Mouse (Mus musculus): ENCODE measurements around the gene Art2b. TPM values are rescaled to one million over a fixed set of nuclear protein-coding genes. Genes with fewer than 3 reads are reported as not detected.
"Not testable (repeated sequence)": the region's sequence is repeated elsewhere in the genome, so short reads cannot be mapped to it uniquely, and the experiment has no call there.

The Art2b gene
- polyA plus RNA-seq (2015; fragmentation: Nextera tagmentation; extraction: Ambion mirVana), result not detected in 2 replicates

DNA sequence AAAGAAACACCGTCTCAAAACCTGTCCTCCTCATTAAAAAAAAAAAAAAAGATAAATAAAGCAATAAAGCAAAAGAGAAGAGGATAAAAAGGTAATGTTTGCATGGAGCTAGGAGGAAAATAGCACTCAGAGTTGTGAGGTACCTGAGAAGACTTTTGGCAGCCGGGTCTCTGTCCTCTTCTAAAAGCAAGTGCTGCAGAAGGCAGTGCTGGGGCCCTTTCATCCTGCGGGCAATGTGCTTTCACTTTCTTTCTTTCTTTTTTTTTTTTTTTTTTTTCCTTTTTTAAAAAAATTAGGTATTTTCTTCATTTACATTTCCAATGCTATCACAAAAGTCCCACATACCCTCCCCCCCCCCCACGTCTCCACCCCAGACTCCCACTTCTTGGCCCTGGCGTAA lies at the start of gene Art2b:
Gene Art2b (minus strand): TSS at position 193 of the 400 bp plus-strand sequence.
- Histone ChIP-seq H3K36me3 (no peaks in the 10 kb centered on the region), H3K27ac (no peak within 1 kb of the TSS), H3K27me3 (no peaks in the 10 kb centered on the region), H3K9me3 (no peaks in the 10 kb centered on the region), H3K9ac (replicated peaks) (no peak within 1 kb of the TSS), H3K4me1 (replicated peaks) (no peaks in the 10 kb centered on the region), H3K4me3 (replicated peaks) (no peak within 1 kb of the TSS), H3K4me2 (replicated peaks) (no peak within 1 kb of the TSS)
- ATAC-seq, result no peak
- 91% methylated on average over 5 of the region's 5 CpGs for WGBS

DNA sequence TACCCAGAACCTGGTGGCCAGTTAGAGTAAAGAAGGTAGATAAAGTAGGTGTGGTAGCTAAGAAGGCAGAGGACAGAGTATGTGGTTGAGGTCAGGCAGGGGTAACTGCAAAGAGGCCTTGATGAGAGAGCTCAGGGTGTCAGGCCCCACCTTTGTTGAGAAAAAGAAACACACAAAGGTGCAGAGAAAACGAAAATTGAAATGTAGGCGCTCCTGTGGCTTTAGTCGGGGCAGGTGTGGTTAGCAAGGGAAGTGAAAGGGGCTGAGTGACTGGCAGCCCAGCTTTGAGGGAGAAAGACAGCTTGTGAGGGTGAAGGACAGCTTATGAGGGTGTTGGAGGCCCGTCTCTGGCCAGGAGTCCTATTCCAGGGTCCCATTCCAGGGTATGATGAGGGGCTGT lies 49.1 kb upstream of the Art2b start:
- H3K9me3 ChIP-seq, result no peaks in the 10 kb centered on the region
- no peaks in the 10 kb centered on the region for H3K4me1 ChIP-seq (replicated peaks)
- H3K36me3 ChIP-seq, result no peaks in the 10 kb centered on the region
- no peak overlapping the region for H3K9ac ChIP-seq (replicated peaks)
- no peak for ATAC-seq
- 85% methylated on average over 4 of the region's 4 CpGs for WGBS
- H3K4me3 ChIP-seq (replicated peaks), result no peak overlapping the region
- H3K4me2 ChIP-seq (replicated peaks), result no peak overlapping the region
- H3K27me3 ChIP-seq, result no peaks in the 10 kb centered on the region
- H3K27ac ChIP-seq, result no peak overlapping the region

DNA sequence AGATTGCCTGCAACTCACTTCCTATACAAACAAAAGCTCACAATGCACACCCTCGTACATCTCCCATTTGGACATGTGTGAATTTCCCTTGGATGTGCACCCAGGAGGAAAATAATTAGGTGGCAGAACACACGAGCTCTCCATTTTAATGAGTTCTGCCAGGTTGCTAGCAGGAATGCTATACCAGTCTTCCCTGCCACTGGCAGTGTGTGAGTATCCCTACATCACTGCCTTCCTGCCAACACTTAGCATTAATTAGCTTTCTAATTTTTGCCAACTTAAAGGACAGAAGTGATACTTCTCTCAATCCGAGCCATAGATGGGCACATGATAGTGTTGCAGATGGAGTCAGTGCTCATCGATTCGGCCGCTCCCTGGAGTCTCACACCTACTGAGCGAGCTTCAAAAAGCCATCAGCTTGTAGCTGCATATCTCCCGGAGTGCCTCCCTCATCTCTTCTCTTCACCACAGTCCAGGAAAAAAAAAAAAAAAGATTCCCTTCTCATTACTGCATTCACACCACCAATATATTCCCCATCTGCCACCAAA lies 48.3 kb upstream of the Art2b start:
- 81% methylated on average over 8 of the region's 8 CpGs for WGBS

DNA sequence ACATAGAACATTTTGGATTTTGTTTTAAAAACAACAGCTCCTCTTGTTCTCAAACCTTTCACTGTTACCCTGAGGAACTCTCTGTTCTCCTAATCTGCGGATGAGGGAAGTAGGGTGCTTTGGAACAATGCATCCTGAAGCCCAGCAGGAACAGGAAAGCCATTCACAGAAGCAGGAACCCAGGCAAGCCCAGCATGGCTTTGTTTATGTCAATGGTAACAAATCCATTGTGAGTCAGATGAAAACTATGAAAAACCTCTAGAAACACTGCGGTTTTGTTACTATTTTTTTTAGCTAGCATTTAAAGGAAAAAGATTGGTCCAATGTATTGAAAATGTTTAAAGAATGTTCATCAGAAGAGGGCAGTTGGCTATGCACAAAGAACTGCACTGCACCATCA lies 43.1 kb upstream of the Art2b start:
- Histone ChIP-seq H3K27ac (no peak overlapping the region), H3K4me2 (replicated peaks) (no peak overlapping the region), H3K9me3 (no peaks in the 10 kb centered on the region), H3K4me1 (replicated peaks) (no peaks in the 10 kb centered on the region), H3K4me3 (replicated peaks) (no peak overlapping the region), H3K36me3 (no peaks in the 10 kb centered on the region), H3K27me3 (no peaks in the 10 kb centered on the region), H3K9ac (replicated peaks) (no peak overlapping the region)
- no peak for ATAC-seq
- WGBS, result 50% methylated on average over 2 of the region's 2 CpGs

More for the DNA sequence above, 48.3 kb upstream of the Art2b start:
- Histone ChIP-seq H3K9me3 (no peaks in the 10 kb centered on the region), H3K27ac (no peak overlapping the region), H3K4me3 (replicated peaks) (no peak overlapping the region), H3K27me3 (no peaks in the 10 kb centered on the region), H3K9ac (replicated peaks) (no peak overlapping the region), H3K4me1 (replicated peaks) (no peaks in the 10 kb centered on the region), H3K4me2 (replicated peaks) (no peak overlapping the region), H3K36me3 (no peaks in the 10 kb centered on the region)
- no peak for ATAC-seq

DNA sequence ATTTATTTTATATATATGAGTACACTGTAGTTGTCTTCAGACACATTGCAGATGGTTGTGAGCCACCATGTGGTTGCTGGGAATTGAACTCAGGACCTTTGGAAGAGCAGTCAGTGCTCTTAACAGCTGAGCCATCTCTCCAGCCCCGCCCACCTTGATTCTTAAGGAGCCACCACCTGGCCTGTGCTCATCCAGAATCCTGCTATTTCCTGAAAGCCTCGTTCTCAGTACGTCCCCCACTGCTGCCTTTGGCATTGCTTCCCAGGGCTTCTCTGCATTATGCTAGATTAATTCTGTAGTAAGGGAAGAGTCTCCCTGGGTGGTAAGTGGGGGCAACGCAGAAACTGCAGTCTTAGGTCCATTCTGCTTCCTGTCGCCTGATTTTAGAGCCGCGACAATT lies 41.8 kb upstream of the Art2b start:
- WGBS, result 63% methylated on average over 7 of the region's 7 CpGs

DNA sequence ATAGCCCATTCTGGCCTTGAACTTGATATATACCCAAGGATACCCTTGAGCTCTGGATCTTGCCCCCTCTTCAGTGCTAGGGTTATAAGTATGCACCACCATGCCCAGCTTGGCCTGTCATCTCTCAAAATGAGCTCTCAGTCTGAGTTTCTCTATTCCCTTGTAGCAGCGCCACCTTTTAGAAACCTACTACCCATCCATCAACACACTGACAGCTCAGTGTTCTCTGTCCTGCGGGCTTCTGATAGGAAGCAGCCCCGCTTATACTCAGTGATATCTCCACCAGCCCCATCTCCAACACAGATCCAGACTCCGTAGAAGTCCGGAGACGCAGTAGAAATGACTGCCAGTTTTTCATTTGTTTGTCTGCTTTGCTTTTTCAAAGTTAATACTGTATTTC lies 38.9 kb upstream of the Art2b start:
- H3K9ac ChIP-seq (replicated peaks), result no peak overlapping the region
- H3K4me2 ChIP-seq (replicated peaks), result no peak overlapping the region
- H3K36me3 ChIP-seq, result no peaks in the 10 kb centered on the region
- H3K27ac ChIP-seq, result no peak overlapping the region
- H3K27me3 ChIP-seq, result no peaks in the 10 kb centered on the region
- H3K4me1 ChIP-seq (replicated peaks), result peaks cover 5% of the 10 kb centered on the region
- no peaks in the 10 kb centered on the region for H3K9me3 ChIP-seq
- H3K4me3 ChIP-seq (replicated peaks), result no peak overlapping the region
- WGBS, result 90% methylated on average over 6 of the region's 6 CpGs
- ATAC-seq, result no peak

More for the DNA sequence above, 41.8 kb upstream of the Art2b start:
- not testable (repeated sequence) for H3K4me2 ChIP-seq (replicated peaks); H3K4me3 ChIP-seq (replicated peaks); H3K9me3 ChIP-seq; H3K9ac ChIP-seq (replicated peaks); H3K4me1 ChIP-seq (replicated peaks); H3K27me3 ChIP-seq; H3K36me3 ChIP-seq; ATAC-seq; H3K27ac ChIP-seq

DNA sequence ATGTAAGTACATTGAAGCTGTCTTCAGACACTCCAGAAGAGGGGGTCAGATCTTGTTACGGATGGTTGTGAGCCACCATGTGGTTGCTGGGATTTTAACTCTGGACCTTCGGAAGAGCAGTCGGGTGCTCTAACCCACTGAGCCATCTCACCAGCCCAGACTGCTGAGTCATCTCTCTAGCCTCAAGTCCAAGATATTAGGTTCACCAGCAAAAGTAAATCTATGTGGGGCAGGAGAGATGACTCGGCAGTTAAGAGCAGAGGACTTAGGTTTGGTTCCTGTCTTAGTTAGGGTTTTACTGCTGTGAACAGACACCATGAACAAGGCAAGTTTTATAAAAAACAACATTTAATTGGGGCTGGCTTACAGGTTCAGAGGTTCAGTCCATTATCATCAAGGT lies 36.5 kb upstream of the Art2b start:
- H3K4me1 ChIP-seq (replicated peaks); H3K27ac ChIP-seq; H3K4me2 ChIP-seq (replicated peaks); H3K9me3 ChIP-seq; H3K27me3 ChIP-seq; H3K36me3 ChIP-seq; H3K4me3 ChIP-seq (replicated peaks); ATAC-seq; H3K9ac ChIP-seq (replicated peaks): not testable (repeated sequence)
- 91% methylated on average over 4 of the region's 4 CpGs for WGBS

DNA sequence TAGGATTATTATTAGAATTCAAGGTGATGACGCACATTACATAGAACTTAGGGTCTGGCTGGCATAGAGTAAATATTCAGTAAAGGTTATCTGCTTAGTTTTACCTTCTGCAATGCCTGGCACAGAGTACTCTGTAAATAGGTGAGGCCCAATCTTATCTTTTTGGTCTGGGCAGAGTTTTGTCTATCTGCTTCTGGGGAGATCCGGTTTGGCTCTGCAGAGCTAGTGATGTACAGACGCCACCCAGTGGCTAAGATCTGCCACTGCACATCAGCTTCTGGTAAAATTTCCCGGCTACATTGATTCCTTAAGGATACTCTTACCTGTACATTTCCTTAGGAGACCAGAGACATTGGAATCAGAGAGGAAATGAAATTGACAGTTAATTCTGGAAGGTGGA lies 35.0 kb upstream of the Art2b start:
- no peak for ATAC-seq
- no peak overlapping the region for H3K9ac ChIP-seq (replicated peaks)
- no peak overlapping the region for H3K27ac ChIP-seq
- no peaks in the 10 kb centered on the region for H3K27me3 ChIP-seq
- H3K36me3 ChIP-seq, result no peaks in the 10 kb centered on the region
- WGBS, result 28% methylated on average over 4 of the region's 4 CpGs
- no peaks in the 10 kb centered on the region for H3K9me3 ChIP-seq
- H3K4me1 ChIP-seq (replicated peaks), result peaks cover 5% of the 10 kb centered on the region
- no peak overlapping the region for H3K4me2 ChIP-seq (replicated peaks)
- no peak overlapping the region for H3K4me3 ChIP-seq (replicated peaks)

DNA sequence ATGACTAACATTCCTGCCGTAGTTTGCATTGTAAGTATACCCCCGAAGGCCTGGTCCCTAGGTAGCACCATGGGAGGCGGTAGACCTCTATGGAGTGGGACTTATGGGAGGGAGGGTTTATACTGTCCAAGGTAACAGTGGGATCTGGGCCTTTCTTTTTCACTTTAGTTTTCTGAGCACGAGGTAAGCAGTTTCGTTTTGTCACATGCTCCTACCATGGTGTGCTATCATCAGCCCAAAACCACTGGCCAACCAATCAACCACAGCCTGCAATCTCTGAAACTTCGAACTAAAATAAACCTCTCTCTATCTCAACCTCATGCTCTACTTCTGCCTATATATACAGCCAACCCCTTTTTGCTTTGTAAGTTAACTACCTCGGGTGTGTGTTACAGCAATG lies 32.9 kb upstream of the Art2b start:
- no peaks in the 10 kb centered on the region for H3K36me3 ChIP-seq
- peaks cover 5% of the 10 kb centered on the region for H3K4me1 ChIP-seq (replicated peaks)
- no peaks in the 10 kb centered on the region for H3K9me3 ChIP-seq
- H3K27ac ChIP-seq, result no peak overlapping the region
- H3K9ac ChIP-seq (replicated peaks), result no peak overlapping the region
- H3K27me3 ChIP-seq, result no peaks in the 10 kb centered on the region
- no peak overlapping the region for H3K4me2 ChIP-seq (replicated peaks)
- H3K4me3 ChIP-seq (replicated peaks), result no peak overlapping the region
- no peak for ATAC-seq
- WGBS, result 90% methylated on average over 7 of the region's 7 CpGs

DNA sequence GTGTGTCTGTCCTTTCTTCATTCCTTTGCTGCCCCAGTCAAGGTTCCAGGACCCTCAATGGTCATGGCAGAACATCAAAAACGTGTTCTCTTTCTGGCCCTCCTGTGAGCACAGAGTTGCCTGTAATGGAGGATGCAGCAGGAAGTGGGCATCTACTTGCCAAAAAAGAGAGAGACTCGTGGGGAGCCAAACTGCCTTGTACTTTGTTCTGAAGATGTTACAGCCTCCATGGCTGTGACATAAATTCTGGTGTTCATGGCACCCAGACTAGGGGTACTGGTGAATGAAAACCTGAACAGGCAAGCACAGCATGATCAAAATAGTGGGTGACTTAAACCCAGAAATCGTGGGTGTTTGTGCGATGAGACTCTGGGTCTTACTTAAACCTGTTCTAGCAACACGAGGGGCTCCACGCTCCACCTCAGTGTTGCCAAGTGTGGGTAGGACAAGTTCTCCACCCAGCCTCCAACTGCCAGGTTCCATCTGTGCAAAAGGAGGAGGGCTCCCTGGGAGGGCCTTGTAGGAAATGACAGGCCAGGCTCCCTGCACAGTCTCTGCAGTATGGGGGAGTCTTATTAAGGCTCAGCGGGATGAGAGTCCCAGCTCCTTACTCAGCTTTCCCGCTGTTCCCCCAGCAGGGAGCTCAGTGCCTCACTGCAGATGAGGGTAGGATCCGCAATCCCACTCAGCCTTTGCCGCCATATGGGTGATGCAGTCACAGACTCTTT lies 32.2 kb upstream of the Art2b start:
- no peaks in the 10 kb centered on the region for H3K9me3 ChIP-seq
- no peak overlapping the region for H3K4me2 ChIP-seq (replicated peaks)
- H3K4me1 ChIP-seq (replicated peaks), result no peaks in the 10 kb centered on the region
- WGBS, result 69% methylated on average over 10 of the region's 10 CpGs
- no peak overlapping the region for H3K4me3 ChIP-seq (replicated peaks)
- no peaks in the 10 kb centered on the region for H3K36me3 ChIP-seq
- H3K27me3 ChIP-seq, result no peaks in the 10 kb centered on the region
- no peak overlapping the region for H3K27ac ChIP-seq
- ATAC-seq, result no peak
- no peak overlapping the region for H3K9ac ChIP-seq (replicated peaks)

DNA sequence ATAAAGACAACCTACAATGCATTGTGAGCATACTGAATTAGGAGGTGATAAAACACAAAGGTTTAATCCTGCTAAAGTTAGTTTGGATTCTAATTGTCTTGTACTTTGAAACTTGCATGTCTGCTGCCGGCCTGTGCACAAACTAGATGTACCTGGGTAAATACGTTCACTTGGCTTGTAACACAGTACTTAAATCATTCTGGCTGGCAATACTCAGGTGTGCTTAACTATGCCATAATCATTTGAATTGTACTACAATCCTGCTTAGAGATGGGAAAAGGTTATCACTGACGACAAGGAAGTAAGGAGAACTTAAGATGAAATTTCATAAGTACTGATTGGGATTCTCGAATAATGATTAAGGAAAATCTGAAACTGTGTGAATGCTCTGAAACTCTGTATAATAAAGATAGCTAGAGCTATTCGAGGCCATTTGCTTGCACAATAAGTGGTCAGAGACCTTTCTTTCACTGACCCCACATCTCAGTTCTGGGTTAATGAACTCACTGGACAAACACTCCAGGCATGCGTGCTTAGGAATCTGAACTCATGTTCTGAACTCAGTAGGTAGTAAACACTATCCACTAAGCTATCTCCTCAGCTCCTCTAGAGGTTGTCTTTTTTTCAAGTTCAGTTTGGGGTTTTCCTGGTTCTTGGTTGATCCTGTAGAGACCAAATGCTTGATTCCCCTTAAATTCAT lies 30.9 kb upstream of the Art2b start:
- Histone ChIP-seq H3K4me3 (replicated peaks) (no peak overlapping the region), H3K4me2 (replicated peaks) (no peak overlapping the region), H3K4me1 (replicated peaks) (no peaks in the 10 kb centered on the region), H3K9me3 (no peaks in the 10 kb centered on the region), H3K36me3 (no peaks in the 10 kb centered on the region), H3K27me3 (no peaks in the 10 kb centered on the region), H3K9ac (replicated peaks) (no peak overlapping the region), H3K27ac (no peak overlapping the region)
- 83% methylated on average over 6 of the region's 6 CpGs for WGBS
- ATAC-seq, result no peak

DNA sequence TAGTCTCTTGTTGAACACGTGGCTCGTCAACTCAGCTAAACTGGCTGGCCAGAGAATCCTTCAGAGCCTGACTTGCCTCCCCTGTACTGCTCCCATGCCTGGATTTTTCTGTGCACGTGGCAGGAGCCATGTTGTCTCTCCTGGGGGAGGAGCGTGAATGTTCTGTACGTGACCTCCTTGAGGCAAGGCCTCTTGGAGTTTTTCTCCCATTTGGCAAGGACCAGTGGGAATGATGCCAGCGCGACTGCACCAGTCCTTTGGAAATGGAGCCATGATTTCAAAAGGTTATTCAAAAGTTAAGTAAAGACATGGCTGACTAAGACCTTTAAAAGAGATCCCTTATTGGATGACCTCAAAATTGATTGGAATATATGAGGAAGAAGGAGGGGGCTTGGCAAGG lies 30.0 kb upstream of the Art2b start:
- Histone ChIP-seq H3K4me3 (replicated peaks) (no peak overlapping the region), H3K9me3 (no peaks in the 10 kb centered on the region), H3K4me1 (replicated peaks) (no peaks in the 10 kb centered on the region), H3K27me3 (no peaks in the 10 kb centered on the region), H3K4me2 (replicated peaks) (no peak overlapping the region), H3K36me3 (no peaks in the 10 kb centered on the region), H3K9ac (replicated peaks) (no peak overlapping the region), H3K27ac (no peak overlapping the region)
- ATAC-seq, result no peak
- WGBS, result 84% methylated on average over 7 of the region's 7 CpGs
